Mouse (Mus musculus) CH12.LX (cell line): ENCODE data around the gene Prss57. TPM values are rescaled to one million over a fixed set of nuclear protein-coding genes. Genes with fewer than 3 reads are reported as not detected.

Experiments
- DNase-seq: peaks from one replicate; pipeline ENCODE4 v3.0.0-alpha.2; 2013; ENCODE audit errors: extremely low read depth
- H3K27ac ChIP-seq: 2 replicates; pipeline ENCODE4 v1.5.1; 2012; ENCODE audit warnings: low read depth, mild to moderate bottlenecking, control low read depth, moderate library complexity; ENCODE audit not compliant: insufficient read depth
- H3K27me3 ChIP-seq: replicated peaks from 2 replicates; pipeline ENCODE3; 2012; ENCODE audit warnings: inconsistent platforms
- H3K36me3 ChIP-seq, 2 experiments: replicated peaks in 1 of 2; 2 replicates each; pipeline versions ENCODE3 to v1.6.1; 2012; ENCODE audit warnings: inconsistent platforms in 1 of 2, low read length in 1 of 2, mild to moderate bottlenecking in 1 of 2, mixed read lengths in 1 of 2, moderate library complexity in 1 of 2; ENCODE audit not compliant: control insufficient read depth in 1 of 2, insufficient read depth in 1 of 2
- H3K4me1 ChIP-seq, 2 experiments: 2 replicates each; pipeline ENCODE4 v1.6.1; 2012; ENCODE audit warnings: inconsistent platforms in 1 of 2, moderate library complexity in 1 of 2; ENCODE audit not compliant: insufficient read depth in 2 of 2, control insufficient read depth in 1 of 2
- H3K4me2 ChIP-seq: 2 replicates; pipeline ENCODE4 v1.6.1; 2012; ENCODE audit warnings: low read depth, mild to moderate bottlenecking, control low read depth; ENCODE audit not compliant: poor library complexity, insufficient read depth, severe bottlenecking
- H3K4me3 ChIP-seq, 3 experiments: fragments of 150-350 bp in 1 of 3; sonication (generic) in 1 of 3; replicated peaks in 1 of 3; 2 replicates each; pipeline versions ENCODE3 to v1.5.1; 2011 to 2012; ENCODE audit warnings: low read depth in 2 of 3, low read length in 2 of 3, mild to moderate bottlenecking in 2 of 3, moderate library complexity in 2 of 3, control low read depth in 1 of 3, improper control_type of control experiment in 1 of 3, inconsistent platforms in 1 of 3, mixed read lengths in 1 of 3; ENCODE audit not compliant: poor library complexity in 1 of 3
- H3K79me2 ChIP-seq: replicated peaks from 2 replicates; pipeline ENCODE4 v1.6.1; 2012; ENCODE audit warnings: mild to moderate bottlenecking, moderate library complexity; ENCODE audit not compliant: control insufficient read depth, poor library complexity, insufficient read depth, severe bottlenecking; ENCODE audit errors: extremely low read depth
- H3K9ac ChIP-seq: 2 replicates; pipeline ENCODE4 v1.6.1; 2012; ENCODE audit warnings: low read depth, mild to moderate bottlenecking, control low read depth, moderate library complexity; ENCODE audit not compliant: insufficient read depth
- H3K9me3 ChIP-seq: replicated peaks from 2 replicates; pipeline ENCODE3; 2012; ENCODE audit warnings: low read length, inconsistent platforms, mixed read lengths
- BHLHE40 ChIP-seq: IDR thresholded peaks from 2 replicates; pipeline ENCODE4 v1.6.1; 2011; ENCODE audit warnings: mild to moderate bottlenecking, low read depth, low read length, improper control_type of control experiment
- CTCF ChIP-seq, 2 experiments: IDR thresholded peaks in 1 of 2; conservative IDR thresholded peaks in 1 of 2; 2 replicates each; pipeline ENCODE4 v1.5.1; 2011 to 2012; ENCODE audit warnings: low read depth in 2 of 2, low read length in 2 of 2, improper control_type of control experiment in 1 of 2, inconsistent platforms in 1 of 2, mild to moderate bottlenecking in 1 of 2, moderate library complexity in 1 of 2
- E2F4 ChIP-seq: IDR thresholded peaks from 2 replicates; pipeline ENCODE4 v1.6.1; 2011; ENCODE audit warnings: low read depth, low read length, improper control_type of control experiment; ENCODE audit not compliant: insufficient replicate concordance
- ELF1 ChIP-seq: IDR thresholded peaks from 2 replicates; pipeline ENCODE4 v1.6.1; 2014; ENCODE audit warnings: low read depth, mild to moderate bottlenecking, inconsistent platforms, low read length, improper control_type of control experiment
- ETS1 ChIP-seq: conservative IDR thresholded peaks from 2 replicates; pipeline ENCODE4 v1.6.1; 2012; ENCODE audit warnings: low read depth, mild to moderate bottlenecking, inconsistent platforms, low read length, improper control_type of control experiment, moderate library complexity
- HCFC1 ChIP-seq: IDR thresholded peaks from 2 replicates; pipeline ENCODE4 v1.6.1; 2012; ENCODE audit warnings: low read depth, mild to moderate bottlenecking, inconsistent platforms, low read length, improper control_type of control experiment
- IRF4 ChIP-seq: IDR thresholded peaks from 2 replicates; pipeline ENCODE4 v1.6.1; 2014; ENCODE audit warnings: low read depth, mild to moderate bottlenecking, inconsistent platforms, low read length, improper control_type of control experiment
- JUN ChIP-seq: IDR thresholded peaks from 2 replicates; pipeline ENCODE4 v1.6.1; 2011; ENCODE audit warnings: low read depth, mild to moderate bottlenecking, low read length, improper control_type of control experiment, moderate library complexity; ENCODE audit not compliant: insufficient read depth
- KAT2A ChIP-seq: IDR thresholded peaks from 2 replicates; pipeline ENCODE4 v1.6.1; 2012; ENCODE audit warnings: low read length, improper control_type of control experiment, inconsistent platforms; ENCODE audit not compliant: insufficient replicate concordance
- MAFK ChIP-seq: IDR thresholded peaks from 2 replicates; pipeline ENCODE4 v1.6.1; 2011; ENCODE audit warnings: low read length, improper control_type of control experiment; ENCODE audit not compliant: insufficient replicate concordance
- MAX ChIP-seq: IDR thresholded peaks from 2 replicates; pipeline ENCODE4 v1.6.1; 2011; ENCODE audit warnings: low read length, improper control_type of control experiment
- MAZ ChIP-seq: IDR thresholded peaks from 2 replicates; pipeline ENCODE4 v1.6.1; 2012; ENCODE audit warnings: low read depth, mild to moderate bottlenecking, inconsistent platforms, low read length, improper control_type of control experiment, moderate library complexity
- MEF2A ChIP-seq: IDR thresholded peaks from 2 replicates; pipeline ENCODE4 v1.6.1; 2014; ENCODE audit warnings: low read depth, mild to moderate bottlenecking, inconsistent platforms, low read length, improper control_type of control experiment, borderline replicate concordance
- MXI1 ChIP-seq: IDR thresholded peaks from 2 replicates; pipeline ENCODE4 v1.6.1; 2011; ENCODE audit warnings: mild to moderate bottlenecking, low read depth, low read length, improper control_type of control experiment
- MYC ChIP-seq: IDR thresholded peaks from 2 replicates; pipeline ENCODE4 v1.6.1; 2011; ENCODE audit warnings: low read depth, mild to moderate bottlenecking, improper control_type of control experiment, low read length
- NELFE ChIP-seq: IDR thresholded peaks from 2 replicates; pipeline ENCODE4 v1.6.1; 2011; ENCODE audit warnings: low read depth, low read length, improper control_type of control experiment
- NRF1 ChIP-seq: IDR thresholded peaks from 2 replicates; pipeline ENCODE4 v1.6.1; 2014; ENCODE audit warnings: low read depth, mild to moderate bottlenecking, inconsistent platforms, low read length, improper control_type of control experiment, moderate library complexity
- PAX5 ChIP-seq: IDR thresholded peaks from 2 replicates; pipeline ENCODE4 v1.6.1; 2012; ENCODE audit warnings: low read length, inconsistent platforms, mixed read lengths
- POLR2A ChIP-seq: IDR thresholded peaks from 2 replicates; pipeline ENCODE4 v1.6.1; 2011; ENCODE audit warnings: low read depth, mild to moderate bottlenecking, improper control_type of control experiment, low read length
- POLR2AphosphoS2 ChIP-seq: IDR thresholded peaks from 2 replicates; pipeline ENCODE4 v1.6.1; 2011; ENCODE audit warnings: low read depth, low read length, improper control_type of control experiment
- RAD21 ChIP-seq: IDR thresholded peaks from 2 replicates; pipeline ENCODE4 v1.6.1; 2011; ENCODE audit warnings: low read depth, mild to moderate bottlenecking, low read length, improper control_type of control experiment, moderate library complexity
- SIN3A ChIP-seq: IDR thresholded peaks from 2 replicates; pipeline ENCODE4 v1.6.1; 2012; ENCODE audit warnings: low read length, improper control_type of control experiment, inconsistent platforms
- TBP ChIP-seq: conservative IDR thresholded peaks from 2 replicates; pipeline ENCODE4 v1.6.1; 2011; ENCODE audit warnings: low read depth, low read length, improper control_type of control experiment
- TCF12 ChIP-seq: IDR thresholded peaks from 2 replicates; pipeline ENCODE4 v1.6.1; 2014; ENCODE audit warnings: low read depth, mild to moderate bottlenecking, inconsistent platforms, low read length, improper control_type of control experiment
- UBTF ChIP-seq: IDR thresholded peaks from 2 replicates; pipeline ENCODE4 v1.6.1; 2012; ENCODE audit warnings: low read depth, mild to moderate bottlenecking, inconsistent platforms, low read length, improper control_type of control experiment, moderate library complexity
- USF2 ChIP-seq: conservative IDR thresholded peaks from 2 replicates; pipeline ENCODE4 v1.6.1; 2011; ENCODE audit warnings: low read depth, low read length, improper control_type of control experiment
- ZC3H11A ChIP-seq: IDR thresholded peaks from 2 replicates; pipeline ENCODE4 v1.6.1; 2012; ENCODE audit warnings: low read depth, mild to moderate bottlenecking, inconsistent platforms, low read length, improper control_type of control experiment
- ZNF384 ChIP-seq: IDR thresholded peaks from 2 replicates; pipeline ENCODE4 v1.6.1; 2012; ENCODE audit warnings: low read depth, low read length, improper control_type of control experiment, inconsistent platforms
- dilution Hi-C: fragments of 300-500 bp; cut with MboI; formaldehyde crosslinking; loops from 2 replicates; pipeline ENCODE4 v1.14.3; 2020; ENCODE audit warnings: low sequenced_read_pairs; ENCODE audit not compliant: extremely low pct_unique_long_range_greater_than_20kb, extremely low pct_ligation_motif_present
- in situ Hi-C: fragments of 300-500 bp; cut with MboI; formaldehyde crosslinking; loops from 3 replicates; pipeline ENCODE4 v1.14.3; 2019; ENCODE audit warnings: low sequenced_read_pairs, low pct_ligation_motif_present, low pct_unique_long_range_greater_than_20kb, mixed read lengths
- polyA plus RNA-seq: library from polyadenylated mRNA; unstranded; fragments of >175 nt; gene quantifications from 2 replicates; pipeline ENCODE4 v1.2.1, GENCODE M21; 2012; ENCODE audit warnings: low read depth; ENCODE audit not compliant: insufficient read length
- total RNA-seq, 2 experiments: library from RNA; depleted of rRNA; stranded (reverse); fragments of 300-350 nt in 1 of 2; fragments of >200 nt in 1 of 2; gene quantifications; 2 replicates each; pipeline ENCODE4 v1.2.3; 2012 to 2014

The Prss57 gene
- total and polyA plus RNA-seq, 3 experiments: 0.08 TPM; not detected in 2

GRCm38 (mm10) chr10:79745411-79745810, 45.4 kb downstream of the Prss57 start:
- in situ Hi-C loops: no loop called here

DNA sequence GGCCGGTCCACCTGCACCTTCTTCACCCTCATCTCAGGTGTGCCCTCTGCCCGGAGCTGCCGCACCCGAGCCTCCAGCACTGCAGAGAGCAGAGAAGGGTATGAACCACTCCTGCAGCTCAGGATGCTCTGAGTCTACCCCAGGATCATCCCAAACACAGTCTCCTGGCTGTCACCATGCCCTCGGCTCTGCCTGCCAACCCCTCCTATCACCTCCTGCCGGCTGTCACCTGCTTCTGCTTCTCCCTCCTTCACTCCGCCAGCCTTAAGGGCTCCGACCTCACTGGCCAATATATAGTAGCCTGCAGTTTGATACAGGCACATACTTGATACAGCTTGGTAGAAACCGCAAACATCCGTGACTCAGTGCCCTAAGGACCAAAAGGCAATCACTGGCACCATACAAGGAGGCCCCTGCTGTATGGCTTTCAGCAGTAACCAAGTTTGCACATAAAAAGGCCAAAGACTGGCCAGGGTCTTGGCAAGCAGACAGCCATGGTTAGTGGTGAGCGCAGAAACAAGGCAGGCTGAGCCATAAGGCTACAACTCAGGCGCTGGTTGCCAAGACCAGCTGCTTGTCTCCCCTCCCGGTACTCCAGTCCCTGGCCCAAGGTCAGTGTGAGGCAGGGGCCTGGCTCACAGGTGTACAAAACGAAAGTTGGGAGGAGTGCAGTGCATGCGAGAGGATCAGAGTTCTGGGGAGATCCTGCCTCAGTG, 47.0 kb downstream of the Prss57 start:
- Histone ChIP-seq H3K27ac (no peak overlapping the region), H3K4me2 (no peak overlapping the region), H3K27me3 (no peaks in the 10 kb centered on the region), H3K79me2 (peaks cover 8% of the 10 kb centered on the region), H3K4me3 (no peak overlapping the region), H3K4me1 (peaks cover 8 to 28% of the 10 kb centered on the region in 2 experiments), H3K9ac (no peak overlapping the region), H3K36me3 (peaks cover 56 to 63% of the 10 kb centered on the region in 2 experiments), H3K9me3 (no peaks in the 10 kb centered on the region)
- in situ Hi-C loops (no loop called here), dilution Hi-C loops (no loop called here)
- no peak for TF ChIP-seq POLR2A
- no peak for TF ChIP-seq TBP
- TF ChIP-seq ZC3H11A: no peak
- TF ChIP-seq SIN3A: no peak
- TF ChIP-seq NELFE: no peak
- no peak for TF ChIP-seq CTCF (conservative IDR thresholded peaks at IDR 0.05 in 1 of 2, IDR thresholded peaks at IDR 0.05 in 1 of 2; ENCODE audit: low read depth in 2 of 2, low read length in 2 of 2)
- no peak for TF ChIP-seq ETS1
- TF ChIP-seq BHLHE40: no peak
- TF ChIP-seq JUN: no peak
- TF ChIP-seq IRF4: no peak
- TF ChIP-seq MAZ: no peak
- TF ChIP-seq NRF1: no peak
- DNase-seq: no peak

More at GRCm38 (mm10) chr10:79745411-79745810, 45.4 kb downstream of the Prss57 start:
- H3K27me3 ChIP-seq: no peaks in the 10 kb centered on the region
- H3K4me2 ChIP-seq: peak overlapping the region; percentile 91
- dilution Hi-C loops: no loop called here
- peaks cover 8 to 34% of the 10 kb centered on the region in 2 experiments for H3K4me1 ChIP-seq
- TF ChIP-seq MAFK (no peak), POLR2AphosphoS2 (no peak), ZNF384 (no peak), MEF2A (no peak), MXI1 (no peak), NRF1 (no peak), MYC (no peak), RAD21 (no peak), MAX (no peak), ELF1 (no peak), UBTF (no peak), ETS1 (no peak), CTCF (conservative IDR thresholded peaks at IDR 0.05 in 1 of 2, IDR thresholded peaks at IDR 0.05 in 1 of 2; ENCODE audit: low read depth in 2 of 2, low read length in 2 of 2) (no peak), E2F4 (no peak), TCF12 (no peak), USF2 (no peak), KAT2A (no peak), HCFC1 (no peak), TBP (no peak), PAX5 (no peak)
- peak overlapping the region; percentile 74 for H3K9ac ChIP-seq
- no peak overlapping the region for H3K27ac ChIP-seq
- DNase-seq: no peak
- H3K79me2 ChIP-seq: peaks cover 8% of the 10 kb centered on the region
- H3K9me3 ChIP-seq: no peaks in the 10 kb centered on the region
- peaks cover 40 to 47% of the 10 kb centered on the region in 2 experiments for H3K36me3 ChIP-seq
- peak overlapping the region; percentile 69 to 92 (median 69) for H3K4me3 ChIP-seq
